Mouse (Mus musculus): ENCODE data around the gene Hspb9. TPM values are rescaled to one million over a fixed set of nuclear protein-coding genes. Genes with fewer than 3 reads are reported as not detected.

The Hspb9 gene
- polyA plus RNA-seq, 1 experiment from 2014 or later: not detected

GRCm38 (mm10) chr11:100719312-100719711 is 5.7 kb downstream of the Hspb9 start:
- Histone ChIP-seq H3K4me3 (replicated peaks) (no peak overlapping the region), H3K27ac (no peak overlapping the region), H3K36me3 (peaks cover 55% of the 10 kb centered on the region), H3K9me3 (no peaks in the 10 kb centered on the region), H3K27me3 (no peaks in the 10 kb centered on the region), H3K9ac (replicated peaks) (no peak overlapping the region), H3K4me1 (replicated peaks) (peaks cover 10% of the 10 kb centered on the region), H3K4me2 (no peak overlapping the region)
- 90% methylated on average over 3 of the region's 3 CpGs for WGBS
- no peak for ATAC-seq (ENCODE audit: insufficient number of reproducible peaks, insufficient read depth, low FRiP score, low TSS enrichment, low read depth)

- 81% methylated on average over 11 of the region's 11 CpGs for WGBS
- Histone ChIP-seq H3K36me3 (peaks cover 60% of the 10 kb centered on the region), H3K9ac (replicated peaks) (no peak overlapping the region), H3K9me3 (no peaks in the 10 kb centered on the region), H3K4me2 (no peak overlapping the region), H3K27me3 (no peaks in the 10 kb centered on the region), H3K4me3 (replicated peaks) (no peak overlapping the region), H3K4me1 (replicated peaks) (peaks cover 7% of the 10 kb centered on the region), H3K27ac (no peak overlapping the region)
- no peak for ATAC-seq (ENCODE audit: insufficient number of reproducible peaks, insufficient read depth, low FRiP score, low TSS enrichment, low read depth)
These were observed 6.2 kb downstream of the Hspb9 start for GRCm38 (mm10) chr11:100719893-100720292.

- WGBS: 80% methylated on average over 5 of the region's 5 CpGs
- Histone ChIP-seq H3K36me3 (peaks cover 56% of the 10 kb centered on the region), H3K27ac (no peak overlapping the region)
These were observed 6.7 kb downstream of the Hspb9 start for GRCm38 (mm10) chr11:100720345-100720744.

GRCm38 (mm10) chr11:100721254-100721653 is 7.6 kb downstream of the Hspb9 start:
- no peak overlapping the region for H3K27ac ChIP-seq
- H3K4me2 ChIP-seq: no peak overlapping the region
- H3K4me1 ChIP-seq (replicated peaks): peaks cover 13% of the 10 kb centered on the region
- WGBS: 85% methylated on average over 4 of the region's 4 CpGs
- no peak overlapping the region for H3K4me3 ChIP-seq (replicated peaks)
- H3K9ac ChIP-seq (replicated peaks): no peak overlapping the region
- no peak for ATAC-seq (ENCODE audit: insufficient number of reproducible peaks, insufficient read depth, low FRiP score, low TSS enrichment, low read depth)
- no peaks in the 10 kb centered on the region for H3K9me3 ChIP-seq
- H3K27me3 ChIP-seq: no peaks in the 10 kb centered on the region
- H3K36me3 ChIP-seq: peaks cover 47% of the 10 kb centered on the region

More at GRCm38 (mm10) chr11:100720345-100720744, 6.7 kb downstream of the Hspb9 start:
- Histone ChIP-seq H3K4me2 (no peak overlapping the region), H3K27me3 (no peaks in the 10 kb centered on the region), H3K4me3 (replicated peaks) (no peak overlapping the region), H3K9me3 (no peaks in the 10 kb centered on the region), H3K9ac (replicated peaks) (no peak overlapping the region), H3K4me1 (replicated peaks) (peaks cover 12% of the 10 kb centered on the region)
- no peak for ATAC-seq (ENCODE audit: insufficient number of reproducible peaks, insufficient read depth, low FRiP score, low TSS enrichment, low read depth)

GRCm38 (mm10) chr11:100721776-100722492 is 8.3 kb downstream of the Hspb9 start:
- Histone ChIP-seq H3K9ac (replicated peaks) (no peak overlapping the region), H3K4me1 (replicated peaks) (peaks cover 13% of the 10 kb centered on the region), H3K27ac (peak overlapping the region; percentile 45; the same call in 1 of the 2 replicates), H3K4me2 (no peak overlapping the region), H3K9me3 (no peaks in the 10 kb centered on the region), H3K4me3 (replicated peaks) (no peak overlapping the region), H3K27me3 (no peaks in the 10 kb centered on the region), H3K36me3 (peaks cover 40% of the 10 kb centered on the region)
- no peak for ATAC-seq (ENCODE audit: insufficient number of reproducible peaks, insufficient read depth, low FRiP score, low TSS enrichment, low read depth)
- WGBS: 81% methylated on average over 8 of the region's 8 CpGs

- no peak overlapping the region for H3K4me2 ChIP-seq
- H3K27ac ChIP-seq: no peak overlapping the region
- no peaks in the 10 kb centered on the region for H3K9me3 ChIP-seq
- no peak for ATAC-seq (ENCODE audit: insufficient number of reproducible peaks, insufficient read depth, low FRiP score, low TSS enrichment, low read depth)
- WGBS: 53% methylated on average over 2 of the region's 2 CpGs
- H3K4me1 ChIP-seq (replicated peaks): peaks cover 13% of the 10 kb centered on the region
- no peak overlapping the region for H3K4me3 ChIP-seq (replicated peaks)
- peaks cover 34% of the 10 kb centered on the region for H3K36me3 ChIP-seq
- H3K9ac ChIP-seq (replicated peaks): no peak overlapping the region
- no peaks in the 10 kb centered on the region for H3K27me3 ChIP-seq
These were observed 8.9 kb downstream of the Hspb9 start for GRCm38 (mm10) chr11:100722493-100723028.

GRCm38 (mm10) chr11:100724919-100725512 is 11.4 kb downstream of the Hspb9 start:
- Histone ChIP-seq H3K9me3 (no peaks in the 10 kb centered on the region), H3K4me2 (no peak overlapping the region), H3K36me3 (peaks cover 29% of the 10 kb centered on the region; the same call in 1 of the 2 replicates), H3K9ac (replicated peaks) (no peak overlapping the region; the same call in 1 of the 2 replicates), H3K4me3 (replicated peaks) (no peak overlapping the region), H3K27me3 (no peaks in the 10 kb centered on the region), H3K4me1 (replicated peaks) (peaks cover 13% of the 10 kb centered on the region), H3K27ac (peak overlapping the region; percentile 8; the same call in 1 of the 2 replicates)
- WGBS: 24% methylated on average over 5 of the region's 5 CpGs
- ATAC-seq (ENCODE audit: insufficient number of reproducible peaks, insufficient read depth, low FRiP score, low TSS enrichment, low read depth): no peak

GRCm38 (mm10) chr11:100727201-100727600 is 13.6 kb downstream of the Hspb9 start:
- 93% methylated on average over 3 of the region's 3 CpGs for WGBS
- no peak for ATAC-seq (ENCODE audit: insufficient number of reproducible peaks, insufficient read depth, low FRiP score, low TSS enrichment, low read depth)
- peaks cover 28% of the 10 kb centered on the region; the same call in 1 of the 2 replicates for H3K36me3 ChIP-seq

GRCm38 (mm10) chr11:100728601-100729000 is 15.0 kb downstream of the Hspb9 start:
- no peaks in the 10 kb centered on the region for H3K27me3 ChIP-seq
- peaks cover 7% of the 10 kb centered on the region; the same call in 1 of the 2 replicates for H3K4me1 ChIP-seq (replicated peaks)
- no peak overlapping the region for H3K9ac ChIP-seq (replicated peaks)
- 90% methylated on average over 6 of the region's 6 CpGs for WGBS
- H3K27ac ChIP-seq: no peak overlapping the region
- ATAC-seq (ENCODE audit: insufficient number of reproducible peaks, insufficient read depth, low FRiP score, low TSS enrichment, low read depth): no peak
- no peak overlapping the region for H3K4me3 ChIP-seq (replicated peaks)
- H3K36me3 ChIP-seq: peaks cover 34% of the 10 kb centered on the region
- no peak overlapping the region for H3K4me2 ChIP-seq
- H3K9me3 ChIP-seq: no peaks in the 10 kb centered on the region

More at GRCm38 (mm10) chr11:100727201-100727600, 13.6 kb downstream of the Hspb9 start:
- H3K9ac ChIP-seq (replicated peaks): no peak overlapping the region
- H3K4me1 ChIP-seq (replicated peaks): peaks cover 13% of the 10 kb centered on the region
- no peak overlapping the region for H3K4me2 ChIP-seq
- H3K27me3 ChIP-seq: no peaks in the 10 kb centered on the region
- H3K27ac ChIP-seq: no peak overlapping the region
- H3K4me3 ChIP-seq (replicated peaks): no peak overlapping the region
- no peaks in the 10 kb centered on the region for H3K9me3 ChIP-seq

GRCm38 (mm10) chr11:100729976-100730375 is 16.3 kb downstream of the Hspb9 start:
- no peak overlapping the region for H3K27ac ChIP-seq
- H3K4me2 ChIP-seq: no peak overlapping the region
- no peak overlapping the region for H3K9ac ChIP-seq (replicated peaks)
- H3K9me3 ChIP-seq: no peaks in the 10 kb centered on the region
- WGBS: 92% methylated on average over 4 of the region's 4 CpGs
- no peak for ATAC-seq (ENCODE audit: insufficient number of reproducible peaks, insufficient read depth, low FRiP score, low TSS enrichment, low read depth)
- H3K4me1 ChIP-seq (replicated peaks): peaks cover 5% of the 10 kb centered on the region; the same call in 1 of the 2 replicates
- H3K27me3 ChIP-seq: no peaks in the 10 kb centered on the region
- peaks cover 29% of the 10 kb centered on the region for H3K36me3 ChIP-seq
- H3K4me3 ChIP-seq (replicated peaks): no peak overlapping the region

- H3K4me3 ChIP-seq (replicated peaks): no peak overlapping the region
- peaks cover 31% of the 10 kb centered on the region for H3K36me3 ChIP-seq
- H3K4me2 ChIP-seq: no peak overlapping the region
- no peaks in the 10 kb centered on the region for H3K9me3 ChIP-seq
- no peaks in the 10 kb centered on the region for H3K4me1 ChIP-seq (replicated peaks)
- 89% methylated on average over 6 of the region's 6 CpGs for WGBS
- H3K27ac ChIP-seq: 0 out of 2 replicates have a peak overlapping the region, but pooled peaks have one; percentile 31
- H3K27me3 ChIP-seq: no peaks in the 10 kb centered on the region
- H3K9ac ChIP-seq (replicated peaks): no peak overlapping the region
- no peak for ATAC-seq (ENCODE audit: insufficient number of reproducible peaks, insufficient read depth, low FRiP score, low TSS enrichment, low read depth)
These were observed 17.0 kb downstream of the Hspb9 start for GRCm38 (mm10) chr11:100730477-100731205.

Measured in limb, embryonic 12.5 days (tissue).